Mouse (Mus musculus): ENCODE data around the gene Chchd10.

- no peak for TF ChIP-seq POLR2A (IDR thresholded peaks at IDR 0.05; ENCODE audit: borderline replicate concordance, extremely low read depth, insufficient read depth, insufficient read length, poor library complexity, severe bottlenecking)
- TF ChIP-seq CTCF (IDR thresholded peaks at IDR 0.05; ENCODE audit: borderline replicate concordance, extremely low read depth, insufficient read depth, insufficient read length) = no peak
These were observed 48.2 kb upstream of the Chchd10 start for GRCm38 (mm10) chr10:75884742-75885141.
